Mouse (Mus musculus): ENCODE measurements at regions not wholly inside any gene's neighbourhood (a gene's known extent, or its start where the extent isn't known, plus 50 kb on each side); places are given as distances from the start of the nearest gene placed in this dataset.

DNA sequence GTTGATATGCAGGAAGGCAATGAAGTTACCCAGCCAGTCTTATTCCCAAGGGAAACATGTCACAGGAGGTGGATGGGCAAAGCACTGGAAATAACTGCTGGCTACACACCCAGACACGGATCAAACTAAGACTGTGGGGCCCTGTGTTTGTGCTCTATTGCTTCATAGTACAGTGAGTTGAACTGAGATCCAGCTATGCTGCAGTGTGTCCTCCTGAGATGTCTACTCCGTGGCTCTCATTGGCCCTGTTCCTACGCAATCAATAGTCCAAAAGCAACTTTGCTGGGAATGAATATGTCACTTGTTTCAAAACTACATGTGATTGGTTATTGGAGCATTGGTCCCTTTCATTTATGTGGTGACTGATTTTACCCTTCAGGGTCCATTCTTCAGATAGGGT, 213.8 kb upstream of the Bmp2 start:
- H3K9ac ChIP-seq = no peak overlapping the region
- no peaks in the 10 kb centered on the region for H3K4me1 ChIP-seq
- no peak overlapping the region for H3K4me3 ChIP-seq (replicated peaks)
- ATAC-seq (ENCODE audit: insufficient read depth, low FRiP score, low read depth) = no peak
- H3K27ac ChIP-seq = no peak overlapping the region
- H3K9me3 ChIP-seq = no peaks in the 10 kb centered on the region
- WGBS = 77% methylated on average over 3 of the region's 3 CpGs
- no peak overlapping the region for H3K4me2 ChIP-seq
- H3K27me3 ChIP-seq (replicated peaks) = no peaks in the 10 kb centered on the region
- H3K36me3 ChIP-seq = no peaks in the 10 kb centered on the region

GRCm38 (mm10) chr2:133341352-133341751, 210.6 kb upstream of the Bmp2 start:
- H3K36me3 ChIP-seq = no peaks in the 10 kb centered on the region
- no peaks in the 10 kb centered on the region for H3K27me3 ChIP-seq (replicated peaks)
- WGBS = 71% methylated on average over 4 of the region's 4 CpGs
- H3K9me3 ChIP-seq = no peaks in the 10 kb centered on the region
- no peak overlapping the region for H3K4me3 ChIP-seq (replicated peaks)
- ATAC-seq (ENCODE audit: insufficient read depth, low FRiP score, low read depth) = no peak
- no peak overlapping the region for H3K27ac ChIP-seq
- H3K4me1 ChIP-seq = no peaks in the 10 kb centered on the region
- no peak overlapping the region for H3K9ac ChIP-seq
- no peak overlapping the region for H3K4me2 ChIP-seq

DNA sequence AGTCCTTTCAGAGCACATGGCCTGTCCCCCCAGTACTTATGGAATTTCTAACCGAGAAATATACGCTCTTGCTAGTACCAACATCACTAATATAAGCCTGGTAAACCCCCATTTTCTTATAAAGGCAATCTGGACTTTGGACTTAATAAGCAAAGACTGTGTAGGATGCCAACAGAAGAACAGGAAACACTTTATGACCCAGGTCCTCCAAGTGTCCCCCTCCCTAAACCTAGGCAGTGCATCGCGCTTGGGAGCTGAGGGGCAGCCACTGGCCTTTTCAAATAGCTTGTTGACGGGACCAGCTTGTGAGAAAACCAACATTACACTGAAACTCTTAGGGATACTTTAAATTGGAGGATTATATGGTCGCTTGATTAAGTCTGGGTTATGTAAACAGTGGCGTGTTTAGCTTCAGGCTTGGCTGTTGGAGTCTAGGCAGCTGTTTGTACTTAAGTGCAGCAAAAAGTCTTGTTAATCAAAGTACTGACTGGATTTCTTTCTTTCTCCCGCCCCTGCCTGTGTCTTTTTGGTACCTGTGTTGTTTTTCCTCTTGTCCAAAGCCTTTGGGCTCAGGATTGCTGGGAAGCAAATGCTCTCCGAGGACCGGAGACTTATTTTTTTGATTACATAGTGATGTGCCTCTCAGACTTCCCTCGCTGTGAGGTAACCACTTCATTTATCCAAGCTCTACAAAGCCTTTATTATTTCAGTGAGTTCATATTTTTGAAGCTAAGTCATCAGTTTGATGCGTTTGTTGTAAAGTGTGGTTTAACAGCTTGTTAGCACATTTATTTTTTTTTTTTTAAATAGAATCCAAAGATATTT, 205.8 kb upstream of the Bmp2 start:
- Histone ChIP-seq H3K9ac (no peak overlapping the region), H3K27me3 (replicated peaks) (no peaks in the 10 kb centered on the region), H3K4me1 (0 out of 2 replicates have a peak, but pooled peaks cover 2% of the 10 kb centered on the region), H3K27ac (peak overlapping the region; percentile 71; the same call in 1 of the 2 replicates), H3K4me3 (replicated peaks) (no peak overlapping the region), H3K36me3 (no peaks in the 10 kb centered on the region), H3K9me3 (no peaks in the 10 kb centered on the region), H3K4me2 (no peak overlapping the region; the same call in 1 of the 2 replicates)
- ATAC-seq (ENCODE audit: insufficient read depth, low FRiP score, low read depth) = no peak
- 30% methylated on average over 12 of the region's 12 CpGs for WGBS

GRCm38 (mm10) chr2:133346789-133347424, 205.1 kb upstream of the Bmp2 start:
- Histone ChIP-seq H3K4me1 (0 out of 2 replicates have a peak, but pooled peaks cover 2% of the 10 kb centered on the region), H3K27ac (peak overlapping the region; percentile 8), H3K9ac (no peak overlapping the region), H3K36me3 (no peaks in the 10 kb centered on the region), H3K9me3 (no peaks in the 10 kb centered on the region), H3K4me3 (replicated peaks) (no peak overlapping the region), H3K27me3 (replicated peaks) (no peaks in the 10 kb centered on the region), H3K4me2 (no peak overlapping the region; the same call in 1 of the 2 replicates)
- WGBS = 33% methylated on average over 4 of the region's 4 CpGs
- no peak for ATAC-seq (ENCODE audit: insufficient read depth, low FRiP score, low read depth)

- H3K36me3 ChIP-seq = no peaks in the 10 kb centered on the region
- no peak for ATAC-seq (ENCODE audit: insufficient read depth, low FRiP score, low read depth)
- 0 out of 2 replicates have a peak, but pooled peaks cover 2% of the 10 kb centered on the region for H3K4me1 ChIP-seq
- no peak overlapping the region for H3K9ac ChIP-seq
- no peak overlapping the region for H3K4me3 ChIP-seq (replicated peaks)
- H3K27me3 ChIP-seq (replicated peaks) = no peaks in the 10 kb centered on the region
- 73% methylated on average over 3 of the region's 3 CpGs for WGBS
- H3K27ac ChIP-seq = no peak overlapping the region
- no peak overlapping the region for H3K4me2 ChIP-seq
- no peaks in the 10 kb centered on the region for H3K9me3 ChIP-seq
Measured at GRCm38 (mm10) chr2:133351306-133351705, 200.7 kb upstream of the Bmp2 start.

- 48% methylated on average over 3 of the region's 3 CpGs for WGBS
- no peaks in the 10 kb centered on the region for H3K36me3 ChIP-seq
- no peak overlapping the region for H3K27ac ChIP-seq
- H3K9me3 ChIP-seq = no peaks in the 10 kb centered on the region
- peak; percentile 53 for ATAC-seq (ENCODE audit: insufficient read depth, low FRiP score, low read depth)
- no peak overlapping the region for H3K4me3 ChIP-seq (replicated peaks)
- H3K4me1 ChIP-seq = no peaks in the 10 kb centered on the region
- H3K4me2 ChIP-seq = no peak overlapping the region
- H3K27me3 ChIP-seq (replicated peaks) = no peaks in the 10 kb centered on the region
- H3K9ac ChIP-seq = no peak overlapping the region
Measured at GRCm38 (mm10) chr2:133352800-133353199, 199.2 kb upstream of the Bmp2 start.

- Histone ChIP-seq H3K4me1 (no peaks in the 10 kb centered on the region), H3K4me2 (no peak overlapping the region), H3K27me3 (replicated peaks) (no peaks in the 10 kb centered on the region), H3K27ac (no peak overlapping the region), H3K4me3 (replicated peaks) (no peak overlapping the region), H3K9ac (no peak overlapping the region), H3K36me3 (no peaks in the 10 kb centered on the region), H3K9me3 (no peaks in the 10 kb centered on the region)
- ATAC-seq (ENCODE audit: insufficient read depth, low FRiP score, low read depth) = no peak
- 48% methylated on average over 4 of the region's 4 CpGs for WGBS
Measured at GRCm38 (mm10) chr2:133362693-133363443, 189.1 kb upstream of the Bmp2 start.

DNA sequence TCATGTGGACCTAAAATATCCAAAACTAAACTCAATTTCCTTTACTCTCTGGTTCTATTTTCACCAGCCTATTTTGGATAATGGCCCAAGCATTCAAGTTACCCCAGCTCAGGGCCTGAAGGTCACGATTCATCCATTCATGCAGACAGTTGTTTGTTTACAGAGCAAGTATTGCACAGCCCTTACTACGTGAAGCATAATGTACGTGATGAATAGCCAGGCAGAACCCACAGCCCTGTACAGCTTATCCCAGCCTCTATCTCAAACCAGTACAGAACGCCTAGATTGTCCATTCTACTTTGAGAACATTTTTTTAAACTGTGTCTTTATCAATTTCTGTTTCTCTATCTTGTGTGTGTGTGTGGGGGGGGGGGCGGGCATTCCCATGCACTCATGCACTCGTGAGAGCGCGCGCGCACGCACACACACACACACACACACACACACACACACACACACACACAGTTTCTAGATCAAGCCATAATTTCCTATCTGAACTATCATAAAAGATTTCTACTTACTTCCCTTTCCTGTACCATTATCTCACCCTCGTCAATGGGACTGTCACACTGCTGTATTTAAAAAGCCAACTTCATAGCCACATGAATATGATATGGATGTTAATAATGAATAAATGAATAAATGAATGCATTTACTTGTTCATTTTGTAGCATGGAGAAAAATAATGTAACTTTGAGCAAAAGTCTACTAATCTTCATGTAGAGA, 180.3 kb upstream of the Bmp2 start:
- H3K4me2 ChIP-seq = no peak overlapping the region
- H3K9me3 ChIP-seq = no peaks in the 10 kb centered on the region
- no peaks in the 10 kb centered on the region for H3K27me3 ChIP-seq (replicated peaks)
- no peak for ATAC-seq (ENCODE audit: insufficient read depth, low FRiP score, low read depth)
- H3K27ac ChIP-seq = no peak overlapping the region
- WGBS = 71% methylated on average over 12 of the region's 12 CpGs
- H3K9ac ChIP-seq = no peak overlapping the region
- H3K4me3 ChIP-seq (replicated peaks) = no peak overlapping the region
- no peaks in the 10 kb centered on the region for H3K36me3 ChIP-seq
- no peaks in the 10 kb centered on the region for H3K4me1 ChIP-seq

GRCm38 (mm10) chr2:133373543-133373942, 178.4 kb upstream of the Bmp2 start:
- Histone ChIP-seq H3K36me3 (no peaks in the 10 kb centered on the region), H3K9me3 (no peaks in the 10 kb centered on the region), H3K4me3 (replicated peaks) (no peak overlapping the region), H3K9ac (no peak overlapping the region), H3K4me1 (no peaks in the 10 kb centered on the region), H3K4me2 (no peak overlapping the region), H3K27ac (no peak overlapping the region), H3K27me3 (replicated peaks) (no peaks in the 10 kb centered on the region)
- no peak for ATAC-seq (ENCODE audit: insufficient read depth, low FRiP score, low read depth)
- 27% methylated on average over 4 of the region's 4 CpGs for WGBS

DNA sequence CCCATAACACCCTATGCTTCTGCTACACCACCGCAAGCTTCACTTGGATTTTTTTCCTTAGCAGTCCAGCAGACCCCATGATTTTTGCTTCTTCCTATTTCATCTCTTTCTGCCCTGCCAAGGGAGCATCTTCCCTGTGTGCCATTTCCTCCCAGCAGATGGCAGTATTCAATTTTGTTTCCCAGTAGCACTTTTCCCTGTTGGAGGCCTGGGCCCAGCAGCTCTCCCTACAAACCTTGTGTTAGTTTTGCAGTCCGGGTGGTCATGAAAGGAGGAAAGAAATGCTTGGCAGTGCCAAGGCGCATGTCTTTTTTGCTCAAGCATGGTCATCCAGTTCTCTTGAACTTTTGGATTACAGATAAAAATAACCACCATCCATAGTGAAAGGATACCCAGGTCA, 170.9 kb upstream of the Bmp2 start:
- Histone ChIP-seq H3K36me3 (no peaks in the 10 kb centered on the region), H3K9me3 (no peaks in the 10 kb centered on the region), H3K9ac (no peak overlapping the region), H3K4me1 (no peaks in the 10 kb centered on the region), H3K4me3 (replicated peaks) (no peak overlapping the region), H3K27me3 (replicated peaks) (no peaks in the 10 kb centered on the region), H3K4me2 (no peak overlapping the region), H3K27ac (no peak overlapping the region)
- 76% methylated on average over 3 of the region's 3 CpGs for WGBS
- ATAC-seq (ENCODE audit: insufficient read depth, low FRiP score, low read depth) = no peak

DNA sequence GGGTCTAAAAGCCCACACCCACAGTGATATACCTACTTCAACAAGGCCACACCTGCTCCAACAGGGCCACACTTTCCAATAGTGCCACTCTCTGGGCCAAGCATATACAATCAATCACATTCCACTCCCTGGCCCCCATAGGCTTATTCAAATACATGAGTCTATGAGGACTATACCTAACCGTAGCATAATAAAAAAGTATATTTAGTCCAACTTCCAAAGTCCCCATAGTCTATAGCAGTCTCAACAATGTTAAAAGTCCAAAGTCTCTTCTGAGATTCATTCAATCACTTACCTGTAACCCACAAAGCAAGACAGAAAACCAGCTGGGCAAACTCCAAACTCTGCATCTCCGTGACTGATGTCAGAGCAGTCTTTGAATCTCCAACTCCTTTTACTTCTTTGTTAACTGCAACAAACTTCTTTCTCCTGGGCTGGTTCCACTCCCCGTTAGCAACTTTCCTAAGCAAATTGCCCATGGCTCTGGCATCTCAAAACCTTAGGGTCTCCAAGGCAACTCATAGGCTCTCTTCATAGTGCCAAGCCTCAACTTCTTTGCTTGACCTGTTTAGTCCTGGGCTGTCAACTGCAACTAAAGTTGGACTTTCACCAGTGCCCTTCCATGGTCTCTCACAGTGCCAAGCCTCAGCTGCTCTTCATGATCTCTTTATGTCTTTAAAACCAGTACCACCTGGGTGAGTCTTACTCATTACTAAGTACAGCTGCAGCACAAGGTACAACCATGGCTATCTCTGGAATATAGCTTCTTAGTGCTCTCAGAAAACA, 168.6 kb upstream of the Bmp2 start:
- H3K4me1 ChIP-seq = no peaks in the 10 kb centered on the region
- no peaks in the 10 kb centered on the region for H3K27me3 ChIP-seq (replicated peaks)
- no peak overlapping the region for H3K4me2 ChIP-seq
- no peak for ATAC-seq (ENCODE audit: insufficient read depth, low FRiP score, low read depth)
- no peak overlapping the region for H3K9ac ChIP-seq
- no peak overlapping the region for H3K27ac ChIP-seq
- H3K9me3 ChIP-seq = no peaks in the 10 kb centered on the region
- H3K4me3 ChIP-seq (replicated peaks) = no peak overlapping the region
- H3K36me3 ChIP-seq = no peaks in the 10 kb centered on the region
- 75% methylated on average over 3 of the region's 3 CpGs for WGBS
